ENCODE assay signal across 21 mouse cellular contexts in genomic region chr13:31359353-31359752, GRCm38 (mm10).
DNase-seq lines count a peak whose midpoint lies in the region; ATAC-seq lines count a peak whose summit lies in the region.
"Had no signal": no experiment of that assay in that cellular context is flagged by ENCODE, and none has a peak within 500 bp of the region (broad histone marks: within the 10 kb centered on the region; RNA-seq: fewer than 3 reads in every experiment).

No protein-coding gene starts in this region.

- no peaks in the 10 kb centered on the region for H3K4me1 ChIP-seq in forebrain, embryonic 15.5 days
- no peaks in the 10 kb centered on the region for H3K4me1 ChIP-seq in forebrain, embryonic 10.5 days
- H3K4me1 ChIP-seq: heart, embryonic 15.5 days; liver, embryonic 12.5 days had no signal

- no peak overlapping the region for H3K9ac ChIP-seq in forebrain, embryonic 15.5 days (replicated peaks)
- H3K9ac ChIP-seq: heart, embryonic 15.5 days; liver, embryonic 12.5 days; lung, embryonic 15.5 days had no signal

- 64% methylated on average over 4 of the region's 4 CpGs for WGBS in forebrain, embryonic 15.5 days
- WGBS in forebrain, embryonic 10.5 days = 94% methylated on average over 4 of the region's 4 CpGs

- peak; percentile 70 for ATAC-seq in forebrain, embryonic 15.5 days (replicated peaks)
- ATAC-seq: liver, embryonic 12.5 days had no signal

- H3K36me3 ChIP-seq in forebrain, embryonic 15.5 days = no peaks in the 10 kb centered on the region
- H3K36me3 ChIP-seq in forebrain, embryonic 10.5 days (replicated peaks) = no peaks in the 10 kb centered on the region
- H3K36me3 ChIP-seq: G1E; heart, embryonic 15.5 days; liver, embryonic 12.5 days; lung, embryonic 15.5 days had no signal

- no peaks in the 10 kb centered on the region for H3K9me3 ChIP-seq in forebrain, embryonic 15.5 days
- H3K9me3 ChIP-seq in forebrain, embryonic 10.5 days = no peaks in the 10 kb centered on the region
- H3K9me3 ChIP-seq: G1E; heart, embryonic 15.5 days; liver, embryonic 12.5 days; lung, embryonic 15.5 days had no signal

- DNase-seq in forebrain, embryonic 10.5 days (ENCODE audit: extremely low spot score, low spot score) = no peak
- peak; percentile 45 for DNase-seq in kidney, postnatal 14 days
- DNase-seq in kidney, adult 18-20 months = no peak
- DNase-seq in NIH3T3 (ENCODE audit: low read depth) = peak; percentile 60
- peak; percentile 20 for DNase-seq in lung, postnatal 10 days
- DNase-seq in retina, embryonic 14.5 days (ENCODE audit: low spot score) = no peak
- no peak for DNase-seq in retina, postnatal 1 day
- DNase-seq: adrenal gland, postnatal 25 days; cerebellum, adult 11-12 months; cerebellum, postnatal 14 days; embryo, embryonic 11 days; gastrocnemius, postnatal 14 days; heart, postnatal 4 days had no signal

- no peak overlapping the region for H3K4me3 ChIP-seq in forebrain, embryonic 15.5 days
- H3K4me3 ChIP-seq in forebrain, embryonic 10.5 days = no peak overlapping the region
- H3K4me3 ChIP-seq: heart, embryonic 15.5 days; left cerebral cortex, adult 2 months; liver, embryonic 12.5 days; lung, embryonic 15.5 days had no signal

- H3K4me2 ChIP-seq in forebrain, embryonic 15.5 days (replicated peaks) = no peak overlapping the region
- H3K4me2 ChIP-seq: heart, embryonic 15.5 days; liver, embryonic 12.5 days; lung, embryonic 15.5 days had no signal

- H3K27me3 ChIP-seq in forebrain, embryonic 15.5 days = no peaks in the 10 kb centered on the region
- no peaks in the 10 kb centered on the region for H3K27me3 ChIP-seq in forebrain, embryonic 10.5 days (ENCODE audit: poor library complexity, severe bottlenecking)
- H3K27me3 ChIP-seq: heart, embryonic 15.5 days; liver, embryonic 12.5 days; lung, embryonic 15.5 days had no signal

- no peak overlapping the region for H3K27ac ChIP-seq in forebrain, embryonic 15.5 days (replicated peaks)
- H3K27ac ChIP-seq in forebrain, embryonic 10.5 days = no peak overlapping the region
- H3K27ac ChIP-seq: heart, embryonic 15.5 days; kidney, postnatal 0 days; left cerebral cortex, adult 2 months; liver, embryonic 12.5 days; lung, embryonic 15.5 days; stomach, postnatal 0 days had no signal

Comparison
In these comparisons a context has a peak if more than half of its experiments do, and no peak if none do; other contexts are left out.
1. DNase-seq: peak in kidney, postnatal 14 days (single experiment), NIH3T3 (single experiment) and lung, postnatal 10 days (single experiment); none in forebrain, embryonic 10.5 days (single experiment), kidney, adult 18-20 months (single experiment), retina, embryonic 14.5 days (single experiment) and retina, postnatal 1 day (single experiment).